Mouse (Mus musculus) layer of hippocampus, adult 2 months (tissue): ENCODE measurements around the gene Kalrn. TPM values are rescaled to one million over a fixed set of nuclear protein-coding genes. Genes with fewer than 3 reads are reported as not detected.
A peak's percentile ranks its signal among the peaks of the same experiment; 100 is the strongest.

Source experiments
- DNase-seq, 2 experiments: peaks; one replicate each; pipeline ENCODE4 v3.0.0; 2022; ENCODE audit warnings: low spot score in 2 of 2
- H3K27ac ChIP-seq: fragments of 200-600 bp; 2 replicates; pipeline ENCODE4 v1.8.1; 2022
- H3K4me3 ChIP-seq: fragments of 200-600 bp; 2 replicates; pipeline ENCODE4 v1.8.1; 2022; ENCODE audit warnings: mild to moderate bottlenecking
- CTCF ChIP-seq: fragments of 200-600 bp; conservative IDR thresholded peaks from 2 replicates; pipeline ENCODE4 v1.8.1; 2022; ENCODE audit warnings: antibody characterized with exemption, mild to moderate bottlenecking, moderate library complexity
- total RNA-seq, 2 experiments: library from RNA; stranded (reverse); gene quantifications; 2 replicates each; pipeline ENCODE4 v1.2.3; 2021

Kalrn gene
- total RNA-seq, 2 experiments from 2014 or later, result 533 to 549 TPM

GRCm38 (mm10) chr16:33996030-33996429 lies 577.3 kb downstream of the Kalrn start:
- Histone ChIP-seq H3K4me3 (no peak overlapping the region), H3K27ac (no peak overlapping the region)
- peak; percentile 87 for TF ChIP-seq CTCF
- DNase-seq, result peak in 1 of 2 experiments; percentile 60

- TF ChIP-seq CTCF, result no peak
- DNase-seq, result no peak
- H3K4me3 ChIP-seq, result no peak overlapping the region
- H3K27ac ChIP-seq, result no peak overlapping the region
These were observed 577.8 kb downstream of the Kalrn start for GRCm38 (mm10) chr16:33995496-33995895.

- no peak overlapping the region for H3K4me3 ChIP-seq
- no peak overlapping the region for H3K27ac ChIP-seq
- no peak for DNase-seq
- no peak for TF ChIP-seq CTCF
These were observed 579.0 kb downstream of the Kalrn start for GRCm38 (mm10) chr16:33994321-33994720.

- H3K4me3 ChIP-seq, result no peak overlapping the region
- TF ChIP-seq CTCF, result no peak
- no peak overlapping the region for H3K27ac ChIP-seq
- no peak for DNase-seq
These were observed 582.6 kb downstream of the Kalrn start for GRCm38 (mm10) chr16:33990712-33991111.

GRCm38 (mm10) chr16:33989106-33989505 lies 584.2 kb downstream of the Kalrn start:
- no peak overlapping the region for H3K4me3 ChIP-seq

GRCm38 (mm10) chr16:33988358-33989012 lies 584.8 kb downstream of the Kalrn start:
- no peak overlapping the region for H3K27ac ChIP-seq
- TF ChIP-seq CTCF, result peak; percentile 95
- no peak overlapping the region for H3K4me3 ChIP-seq
- DNase-seq, result peak; percentile 27 to 64

More at GRCm38 (mm10) chr16:33989106-33989505, 584.2 kb downstream of the Kalrn start:
- TF ChIP-seq CTCF, result no peak
- H3K27ac ChIP-seq, result no peak overlapping the region
- DNase-seq, result no peak

- Histone ChIP-seq H3K4me3 (no peak overlapping the region), H3K27ac (no peak overlapping the region)
- no peak for TF ChIP-seq CTCF
- no peak for DNase-seq
These were observed 586.3 kb downstream of the Kalrn start for GRCm38 (mm10) chr16:33986993-33987392.

GRCm38 (mm10) chr16:33985372-33985771 lies 588.0 kb downstream of the Kalrn start:
- DNase-seq, result no peak

GRCm38 (mm10) chr16:33983712-33984111 lies 589.6 kb downstream of the Kalrn start:
- Histone ChIP-seq H3K27ac (no peak overlapping the region), H3K4me3 (no peak overlapping the region)
- DNase-seq, result no peak
- no peak for TF ChIP-seq CTCF

More at GRCm38 (mm10) chr16:33985372-33985771, 588.0 kb downstream of the Kalrn start:
- no peak overlapping the region for H3K4me3 ChIP-seq
- no peak overlapping the region for H3K27ac ChIP-seq
- TF ChIP-seq CTCF, result no peak

- H3K27ac ChIP-seq, result no peak overlapping the region
- TF ChIP-seq CTCF, result no peak
- H3K4me3 ChIP-seq, result no peak overlapping the region
- DNase-seq, result no peak
These were observed 593.5 kb downstream of the Kalrn start for GRCm38 (mm10) chr16:33979855-33980254.

- DNase-seq, result no peak
- TF ChIP-seq CTCF, result no peak
- H3K27ac ChIP-seq, result peak overlapping the region; percentile 86
- peak overlapping the region; percentile 66 for H3K4me3 ChIP-seq
These were observed 606.1 kb downstream of the Kalrn start for GRCm38 (mm10) chr16:33967283-33967640.

GRCm38 (mm10) chr16:33966538-33967282 lies 606.6 kb downstream of the Kalrn start, which contains the start of gene Umps:
TSS of gene Umps (minus strand) at chr16:33967038.
- Histone ChIP-seq H3K27ac (peak within 1 kb of the TSS; percentile 86), H3K4me3 (peak within 1 kb of the TSS; percentile 66)
- TF ChIP-seq CTCF, result no peak
- DNase-seq, result peak; percentile 84

- Histone ChIP-seq H3K27ac (peak overlapping the region; percentile 86), H3K4me3 (peak overlapping the region; percentile 66)
- DNase-seq, result no peak
- no peak for TF ChIP-seq CTCF
These were observed 607.3 kb downstream of the Kalrn start for GRCm38 (mm10) chr16:33965878-33966537.
